Mouse (Mus musculus) limb, embryonic 12.5 days (tissue): ENCODE data around the gene Mnt. TPM values are rescaled to one million over a fixed set of nuclear protein-coding genes. Genes with fewer than 3 reads are reported as not detected.

ENCODE experiments used
- ATAC-seq: fragments of 200-750 bp; cut with Nextera tagmentation; 2 replicates; pipeline ENCODE4 v1.8.0; 2017; ENCODE audit warnings: low read depth, moderate TSS enrichment; ENCODE audit not compliant: insufficient number of reproducible peaks, insufficient read depth, low FRiP score, low TSS enrichment
- H3K27ac ChIP-seq: fragments of 300-500 bp; sonication (generic); 2 replicates; pipeline ENCODE4 v1.5.1; 2016; ENCODE audit warnings: mild to moderate bottlenecking, moderate library complexity
- H3K27me3 ChIP-seq: fragments of 300-500 bp; sonication (generic); 2 replicates; pipeline ENCODE4 v1.6.1; 2016; ENCODE audit warnings: mild to moderate bottlenecking, moderate library complexity
- H3K36me3 ChIP-seq: fragments of 300-500 bp; sonication (generic); 2 replicates; pipeline ENCODE4 v1.6.1; 2016; ENCODE audit warnings: mild to moderate bottlenecking, moderate library complexity
- H3K4me1 ChIP-seq: fragments of 300-500 bp; sonication (generic); replicated peaks from 2 replicates; pipeline ENCODE4 v1.6.1; 2016
- H3K4me2 ChIP-seq: fragments of 300-500 bp; sonication (generic); 2 replicates; pipeline ENCODE4 v1.6.1; 2016; ENCODE audit warnings: mild to moderate bottlenecking, moderate library complexity
- H3K4me3 ChIP-seq: fragments of 300-500 bp; sonication (generic); replicated peaks from 2 replicates; pipeline ENCODE4 v1.5.1; 2016; ENCODE audit warnings: mild to moderate bottlenecking
- H3K9ac ChIP-seq: fragments of 300-500 bp; sonication (generic); replicated peaks from 2 replicates; pipeline ENCODE4 v1.6.1; 2016; ENCODE audit warnings: mild to moderate bottlenecking, moderate library complexity
- H3K9me3 ChIP-seq: fragments of 300-500 bp; sonication (generic); 2 replicates; pipeline ENCODE4 v1.6.1; 2016; ENCODE audit warnings: mild to moderate bottlenecking, moderate library complexity
- WGBS: fragments of 180-500 bp; shearing (Covaris S2); methylation state at CpG from one replicate; pipeline ENCODE4 v1.1.7; 2016; 5-methylcytosine and 5-hydroxymethylcytosine counted together
- polyA plus RNA-seq: library from polyadenylated mRNA; unstranded; fragments of >200 nt; fragmentation: Nextera tagmentation; extraction: Ambion mirVana; gene quantifications from 2 replicates; pipeline ENCODE4 v1.2.1, GENCODE M21; 2016

The Mnt gene
- polyA plus RNA-seq, 1 experiment from 2014 or later, result 4.4 TPM

- no peak for ATAC-seq
- Histone ChIP-seq H3K4me1 (peaks cover 53% of the 10 kb centered on the region), H3K27me3 (peaks cover 5% of the 10 kb centered on the region; the same call in 1 of the 2 replicates), H3K27ac (peak overlapping the region; percentile 88), H3K9me3 (no peaks in the 10 kb centered on the region), H3K36me3 (0 out of 2 replicates have a peak, but pooled peaks cover 4% of the 10 kb centered on the region), H3K9ac (peak overlapping the region; percentile 74), H3K4me3 (peak overlapping the region; percentile 91), H3K4me2 (peak overlapping the region; percentile 83)
- 3% methylated on average over 26 of the region's 26 CpGs for WGBS
Observed at GRCm38 (mm10) chr11:74832503-74833143, 1.9 kb downstream of the Mnt start.

GRCm38 (mm10) chr11:74833536-74834358, 3.0 kb downstream of the Mnt start:
- H3K4me1 ChIP-seq, result peaks cover 56% of the 10 kb centered on the region
- no peak for ATAC-seq
- no peak overlapping the region for H3K4me3 ChIP-seq
- peak overlapping the region; percentile 42; the same call in 1 of the 2 replicates for H3K27ac ChIP-seq
- no peaks in the 10 kb centered on the region for H3K27me3 ChIP-seq
- WGBS, result 85% methylated on average over 8 of the region's 8 CpGs
- H3K9ac ChIP-seq, result no peak overlapping the region
- H3K9me3 ChIP-seq, result no peaks in the 10 kb centered on the region
- H3K36me3 ChIP-seq, result 0 out of 2 replicates have a peak, but pooled peaks cover 4% of the 10 kb centered on the region
- peak overlapping the region; percentile 83 for H3K4me2 ChIP-seq

GRCm38 (mm10) chr11:74834359-74834638, 3.6 kb downstream of the Mnt start:
- peak overlapping the region; percentile 42 for H3K27ac ChIP-seq
- no peak overlapping the region for H3K4me3 ChIP-seq
- peaks cover 55% of the 10 kb centered on the region for H3K4me1 ChIP-seq
- no peak overlapping the region for H3K4me2 ChIP-seq
- 50% methylated on average over 1 of the region's 1 CpGs for WGBS
- H3K27me3 ChIP-seq, result no peaks in the 10 kb centered on the region
- H3K9me3 ChIP-seq, result no peaks in the 10 kb centered on the region
- H3K36me3 ChIP-seq, result 0 out of 2 replicates have a peak, but pooled peaks cover 4% of the 10 kb centered on the region
- no peak overlapping the region for H3K9ac ChIP-seq
- ATAC-seq, result no peak

GRCm38 (mm10) chr11:74834650-74835277, 4.0 kb downstream of the Mnt start:
- WGBS, result 63% methylated on average over 5 of the region's 5 CpGs
- 0 out of 2 replicates have a peak, but pooled peaks cover 4% of the 10 kb centered on the region for H3K36me3 ChIP-seq
- H3K9me3 ChIP-seq, result no peaks in the 10 kb centered on the region
- no peak overlapping the region for H3K4me3 ChIP-seq
- H3K4me2 ChIP-seq, result no peak overlapping the region
- H3K27ac ChIP-seq, result peak overlapping the region; percentile 42
- no peak overlapping the region for H3K9ac ChIP-seq
- H3K4me1 ChIP-seq, result peaks cover 54% of the 10 kb centered on the region
- H3K27me3 ChIP-seq, result no peaks in the 10 kb centered on the region
- ATAC-seq, result no peak

- ATAC-seq, result no peak
- Histone ChIP-seq H3K4me2 (no peak overlapping the region), H3K4me3 (no peak overlapping the region), H3K9me3 (no peaks in the 10 kb centered on the region), H3K4me1 (peaks cover 54% of the 10 kb centered on the region), H3K36me3 (peaks cover 12% of the 10 kb centered on the region), H3K9ac (no peak overlapping the region), H3K27me3 (no peaks in the 10 kb centered on the region), H3K27ac (0 out of 2 replicates have a peak overlapping the region, but pooled peaks have one; percentile 29)
- 89% methylated on average over 6 of the region's 6 CpGs for WGBS
Observed at GRCm38 (mm10) chr11:74835593-74836224, 5.0 kb downstream of the Mnt start.

- no peak overlapping the region for H3K9ac ChIP-seq
- peaks cover 19% of the 10 kb centered on the region for H3K36me3 ChIP-seq
- H3K4me3 ChIP-seq, result no peak overlapping the region
- peaks cover 54% of the 10 kb centered on the region for H3K4me1 ChIP-seq
- H3K4me2 ChIP-seq, result no peak overlapping the region
- H3K9me3 ChIP-seq, result no peaks in the 10 kb centered on the region
- 87% methylated on average over 22 of the region's 22 CpGs for WGBS
- H3K27me3 ChIP-seq, result no peaks in the 10 kb centered on the region
- 0 out of 2 replicates have a peak overlapping the region, but pooled peaks have one; percentile 29 for H3K27ac ChIP-seq
- ATAC-seq, result no peak
Observed at GRCm38 (mm10) chr11:74836225-74837055, 5.7 kb downstream of the Mnt start.

- peak overlapping the region; percentile 93 for H3K27ac ChIP-seq
- peaks cover 26% of the 10 kb centered on the region for H3K36me3 ChIP-seq
- peak overlapping the region; percentile 72 for H3K4me2 ChIP-seq
- H3K27me3 ChIP-seq, result no peaks in the 10 kb centered on the region
- ATAC-seq, result peak; percentile 3; the same call in 1 of the 2 replicates
- 43% methylated on average over 16 of the region's 16 CpGs for WGBS
- H3K4me3 ChIP-seq, result peak overlapping the region; percentile 56
- peak overlapping the region; percentile 69 for H3K9ac ChIP-seq
- H3K9me3 ChIP-seq, result no peaks in the 10 kb centered on the region
- peaks cover 54% of the 10 kb centered on the region for H3K4me1 ChIP-seq
Observed at GRCm38 (mm10) chr11:74837056-74837693, 6.5 kb downstream of the Mnt start.

- Histone ChIP-seq H3K4me3 (peak overlapping the region; percentile 56), H3K36me3 (peaks cover 33% of the 10 kb centered on the region), H3K9me3 (no peaks in the 10 kb centered on the region), H3K27me3 (no peaks in the 10 kb centered on the region), H3K27ac (peak overlapping the region; percentile 93), H3K9ac (peak overlapping the region; percentile 69), H3K4me2 (peak overlapping the region; percentile 72), H3K4me1 (peaks cover 51% of the 10 kb centered on the region)
- WGBS, result 1% methylated on average over 54 of the region's 54 CpGs
- ATAC-seq, result peak; percentile 58
Observed at GRCm38 (mm10) chr11:74837694-74838431, 7.1 kb downstream of the Mnt start.

GRCm38 (mm10) chr11:74838441-74838840, 7.7 kb downstream of the Mnt start:
- H3K36me3 ChIP-seq, result peaks cover 39% of the 10 kb centered on the region
- peaks cover 51% of the 10 kb centered on the region for H3K4me1 ChIP-seq
- WGBS, result under 1% methylated on average over 35 of the region's 35 CpGs

More at GRCm38 (mm10) chr11:74838441-74838840, 7.7 kb downstream of the Mnt start:
- peak overlapping the region; percentile 72 for H3K4me2 ChIP-seq
- H3K27ac ChIP-seq, result peak overlapping the region; percentile 93
- no peaks in the 10 kb centered on the region for H3K27me3 ChIP-seq
- H3K4me3 ChIP-seq, result peak overlapping the region; percentile 56
- H3K9me3 ChIP-seq, result no peaks in the 10 kb centered on the region
- peak overlapping the region; percentile 69 for H3K9ac ChIP-seq
- peak; percentile 56 for ATAC-seq
